Mouse (Mus musculus) mature B cell (primary cell): ENCODE data around the gene Gm7980.
"Not testable (repeated sequence)": the region's sequence is repeated elsewhere in the genome, so short reads cannot be mapped to it uniquely, and the experiment has no call there.

Experiments
- in situ Hi-C: fragments of 300-500 bp; cut with MboI; formaldehyde crosslinking; loops from 2 replicates; pipeline ENCODE4 v1.14.3; 2019

Gm7980 gene

GRCm38 (mm10) chr14:41907190-41907589 is at the start of gene Gm7980:
Gene Gm7980 (minus strand): TSS chr14:41907290.
- in situ Hi-C loops: not testable (repeated sequence)

- in situ Hi-C loops: not testable (repeated sequence)
Observed at GRCm38 (mm10) chr14:41943695-41944094, 36.6 kb upstream of the Gm7980 start, which contains the start of gene 1700024B05Rik. Gene 1700024B05Rik (plus strand): TSS chr14:41943995.

DNA sequence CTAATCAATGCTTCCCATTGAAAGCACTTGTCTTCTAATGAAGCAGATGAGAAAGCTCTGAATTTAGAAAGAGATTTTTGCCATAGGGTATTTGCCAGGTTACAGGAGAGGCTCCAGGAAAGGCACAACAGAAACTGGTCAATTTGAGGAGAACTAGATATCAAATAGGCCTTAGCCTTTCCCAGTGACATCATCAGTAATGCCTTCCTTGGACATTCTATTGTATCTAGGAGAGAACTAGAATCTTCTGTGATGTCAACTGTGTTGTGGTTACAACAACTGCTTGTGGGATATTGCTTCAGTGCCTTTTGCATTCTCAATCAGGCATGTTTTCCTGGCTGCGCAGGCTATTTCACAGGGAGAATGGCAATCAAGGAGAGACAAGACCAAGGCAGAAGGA is 17.6 kb upstream of the Gm7980 start, which contains the start of gene 1700049E17Rik1:
TSS of gene 1700049E17Rik1 (plus strand) at position 301 of the 400 bp plus-strand sequence.
- in situ Hi-C loops: not testable (repeated sequence)
